In the genomic region with DNA sequence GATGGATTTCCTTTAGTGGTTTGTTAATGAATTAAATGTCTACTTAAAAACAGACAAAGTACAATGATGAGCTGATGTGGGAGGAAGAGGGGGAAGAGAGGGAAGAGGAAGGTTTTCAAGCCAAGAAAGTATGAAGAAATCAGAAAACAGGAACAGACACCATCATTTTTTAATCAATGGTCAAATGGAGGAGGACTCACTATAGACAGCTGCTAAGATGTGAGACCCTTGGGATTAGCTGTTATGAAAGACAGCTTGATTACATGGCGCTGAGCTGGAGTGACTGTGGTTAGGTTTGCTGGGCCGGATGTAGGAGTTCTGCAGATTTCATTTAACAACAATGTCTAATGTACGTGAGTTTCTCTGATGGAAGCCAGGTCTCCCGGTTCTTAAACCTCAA, we compare ENCODE assay signal across 24 mouse cellular contexts. TPM values are rescaled to one million over a fixed set of nuclear protein-coding genes. Genes with fewer than 3 reads are reported as not detected.
A peak's percentile ranks its signal among the peaks of the same experiment; 100 is the strongest.
DNase-seq lines count a peak whose midpoint lies in the region; ATAC-seq and TF ChIP-seq lines count a peak whose summit lies in the region.
"Had no signal": no experiment of that assay in that cellular context is flagged by ENCODE, and none has a peak within 500 bp of the region (broad histone marks: within the 10 kb centered on the region; RNA-seq: fewer than 3 reads in every experiment).

No protein-coding gene starts in this region.

- H3K4me3 ChIP-seq in kidney, postnatal 0 days (replicated peaks; ENCODE audit: low read depth, low read length) = no peak overlapping the region
- no peak overlapping the region for H3K4me3 ChIP-seq in limb, embryonic 10.5 days

- 0 out of 2 replicates have a peak, but pooled peaks cover 3% of the 10 kb centered on the region for H3K36me3 ChIP-seq in kidney, postnatal 0 days (ENCODE audit: insufficient read depth, low read length)
- H3K36me3 ChIP-seq in limb, embryonic 10.5 days = peaks cover 16% of the 10 kb centered on the region

- no peak overlapping the region for H3K4me2 ChIP-seq in kidney, postnatal 0 days (ENCODE audit: low read length)

- H3K4me1 ChIP-seq in kidney, postnatal 0 days (replicated peaks; ENCODE audit: insufficient read depth, low read length) = no peaks in the 10 kb centered on the region
- peaks cover 10% of the 10 kb centered on the region for H3K4me1 ChIP-seq in limb, embryonic 10.5 days

- WGBS in kidney, postnatal 0 days = 72% methylated on average over 4 of the region's 4 CpGs
- 94% methylated on average over 4 of the region's 4 CpGs for WGBS in limb, embryonic 10.5 days

- no peak for ATAC-seq in kidney, postnatal 0 days (replicated peaks; ENCODE audit: low FRiP score, low read depth)
- ATAC-seq in granulocyte monocyte progenitor cell, adult 5-6 weeks (replicated peaks; ENCODE audit: poor library complexity, severe bottlenecking) = peak; percentile 82
- peak; percentile 54 for ATAC-seq in megakaryocyte progenitor cell, adult 5-6 weeks (replicated peaks; ENCODE audit: poor library complexity)
- ATAC-seq in inflammation-experienced regulatory T-cells, adult 6 months = no peak
- ATAC-seq: activated CD4-positive, CD25-positive, alpha-beta regulatory T cell, adult 4 months; CD4-positive, CD25-positive, alpha-beta regulatory T cell, adult 4 months; Patski had no signal

- no peak for TF ChIP-seq CTCF in kidney, postnatal 0 days (IDR thresholded peaks at IDR 0.05; ENCODE audit: low read depth)

- no peak overlapping the region for H3K27ac ChIP-seq in kidney, postnatal 0 days
- no peak overlapping the region for H3K27ac ChIP-seq in limb, embryonic 10.5 days

- no peaks in the 10 kb centered on the region for H3K27me3 ChIP-seq in kidney, postnatal 0 days (ENCODE audit: insufficient read depth, low read length)
- H3K27me3 ChIP-seq in limb, embryonic 10.5 days (ENCODE audit: low read depth, poor library complexity, severe bottlenecking) = no peaks in the 10 kb centered on the region
- H3K27me3 ChIP-seq: CH12.LX, Patski had no signal

- H3K9ac ChIP-seq in kidney, postnatal 0 days (ENCODE audit: low read depth, low read length) = no peak overlapping the region

- no peaks in the 10 kb centered on the region for H3K9me3 ChIP-seq in kidney, postnatal 0 days (replicated peaks; ENCODE audit: low read length)
- no peaks in the 10 kb centered on the region for H3K9me3 ChIP-seq in limb, embryonic 10.5 days (replicated peaks)
- H3K9me3 ChIP-seq: G1E had no signal

- peak; percentile 42 for DNase-seq in kidney, postnatal 0 days (ENCODE audit: low spot score)
- no peak for DNase-seq in kidney, postnatal 25 days
- no peak for DNase-seq in limb, embryonic 10.5 days (ENCODE audit: low spot score)
- DNase-seq: adrenal gland, adult 2 months; adrenal gland, adult 8-10 months; adrenal gland, postnatal 10 days; adrenal gland, postnatal 14 days; adrenal gland, postnatal 25 days; adrenal gland, postnatal 36 days; B cell, adult 2 months; cerebellum, adult 11 months; cerebellum, adult 11-12 months; cerebellum, adult 18-20 months had no signal

RNA-seq across cellular contexts. Expression of a gene that starts 6.8 kb away (rescaled TPM):
- polyA plus RNA-seq in kidney, postnatal 0 days (2015; fragmentation: Nextera tagmentation; extraction: Ambion mirVana) = 0.31 and 0.50 TPM in 2 replicates
- total RNA-seq in granulocyte monocyte progenitor cell, adult 5-6 weeks (2014; fragmentation: Nextera tagmentation) = 0.64 TPM in 1 of 2 replicates, not detected in the other
- total RNA-seq in granulocyte monocyte progenitor cell, adult 5-6 weeks (2017) = 0.04 and 1.0 TPM in 2 replicates
- 0.52 and 0.90 TPM in 2 replicates for total RNA-seq in megakaryocyte progenitor cell, adult 5-6 weeks (2015)
- 0.14 and 0.50 TPM in 2 replicates for total RNA-seq in megakaryocyte progenitor cell, adult 5-6 weeks (2017)
- not detected for polyA plus RNA-seq in inflammation-experienced regulatory T-cells, adult 6 months (2017; shearing (Covaris generic))
- polyA plus RNA-seq in limb, embryonic 10.5 days (2016; fragmentation: Nextera tagmentation; extraction: Ambion mirVana) = 0.41 and 0.48 TPM in 2 replicates
- total RNA-seq: adrenal gland, adult 18-20 months; adrenal gland, postnatal 10 days; adrenal gland, postnatal 14 days; adrenal gland, postnatal 36 days; CH12.LX; MEL had no signal
- polyA plus RNA-seq: activated CD4-positive, CD25-positive, alpha-beta regulatory T cell, adult 4 months; C2C12; CD4-positive, CD25-positive, alpha-beta regulatory T cell, adult 4 months; G1E; Patski had no signal

RNA-seq across cellular contexts. Expression of a gene that starts 34.9 kb away (rescaled TPM):
- polyA plus RNA-seq in kidney, postnatal 0 days (2015; fragmentation: Nextera tagmentation; extraction: Ambion mirVana) = 11.6 and 12.1 TPM in 2 replicates
- total RNA-seq in granulocyte monocyte progenitor cell, adult 5-6 weeks (2014; fragmentation: Nextera tagmentation) = 9.9 and 15.8 TPM in 2 replicates
- total RNA-seq in granulocyte monocyte progenitor cell, adult 5-6 weeks (2017) = 15.3 and 16.9 TPM in 2 replicates
- 12.6 and 13.4 TPM in 2 replicates for total RNA-seq in megakaryocyte progenitor cell, adult 5-6 weeks (2015)
- 10.1 and 14.7 TPM in 2 replicates for total RNA-seq in megakaryocyte progenitor cell, adult 5-6 weeks (2017)
- 10 to 100 TPM in 1 of 3 experiments, 1 to 10 TPM in 2; 5.2 to 11.0 (median 6.3) TPM for polyA plus RNA-seq in inflammation-experienced regulatory T-cells, adult 6 months (2017; shearing (Covaris generic))
- 4.6 and 5.2 TPM in 2 replicates for polyA plus RNA-seq in limb, embryonic 10.5 days (2016; fragmentation: Nextera tagmentation; extraction: Ambion mirVana)

RNA-seq across cellular contexts. Expression of a gene that starts 35.0 kb away (rescaled TPM):
- 9.2 and 9.4 TPM in 2 replicates for polyA plus RNA-seq in kidney, postnatal 0 days (2015; fragmentation: Nextera tagmentation; extraction: Ambion mirVana)
- 29.8 and 33.2 TPM in 2 replicates for total RNA-seq in granulocyte monocyte progenitor cell, adult 5-6 weeks (2014; fragmentation: Nextera tagmentation)
- total RNA-seq in granulocyte monocyte progenitor cell, adult 5-6 weeks (2017) = 37.3 and 42.9 TPM in 2 replicates
- total RNA-seq in megakaryocyte progenitor cell, adult 5-6 weeks (2015) = 26.1 and 33.4 TPM in 2 replicates
- total RNA-seq in megakaryocyte progenitor cell, adult 5-6 weeks (2017) = 37.1 and 42.2 TPM in 2 replicates
- polyA plus RNA-seq in inflammation-experienced regulatory T-cells, adult 6 months (2017; shearing (Covaris generic)) = 10 to 100 TPM; 11.8 to 16.4 (median 15.9) TPM
- polyA plus RNA-seq in limb, embryonic 10.5 days (2016; fragmentation: Nextera tagmentation; extraction: Ambion mirVana) = 15.9 and 18.7 TPM in 2 replicates

RNA-seq across cellular contexts. Expression of a gene that starts 45.0 kb away (rescaled TPM):
- 24.6 and 24.8 TPM in 2 replicates for polyA plus RNA-seq in kidney, postnatal 0 days (2015; fragmentation: Nextera tagmentation; extraction: Ambion mirVana)
- 5.7 and 13.8 TPM in 2 replicates for total RNA-seq in granulocyte monocyte progenitor cell, adult 5-6 weeks (2014; fragmentation: Nextera tagmentation)
- total RNA-seq in granulocyte monocyte progenitor cell, adult 5-6 weeks (2017) = 6.2 and 6.7 TPM in 2 replicates
- total RNA-seq in megakaryocyte progenitor cell, adult 5-6 weeks (2015) = 14.9 and 27.3 TPM in 2 replicates
- total RNA-seq in megakaryocyte progenitor cell, adult 5-6 weeks (2017) = 11.3 and 14.8 TPM in 2 replicates
- polyA plus RNA-seq in inflammation-experienced regulatory T-cells, adult 6 months (2017; shearing (Covaris generic)) = 10 to 100 TPM; 34.8 to 43.8 (median 35.7) TPM
- 24.5 and 25.7 TPM in 2 replicates for polyA plus RNA-seq in limb, embryonic 10.5 days (2016; fragmentation: Nextera tagmentation; extraction: Ambion mirVana)

Comparison
In these comparisons a context has a peak if more than half of its experiments do, and no peak if none do; other contexts are left out.
1. ATAC-seq: peak in granulocyte monocyte progenitor cell, adult 5-6 weeks (single experiment) and megakaryocyte progenitor cell, adult 5-6 weeks (single experiment); none in kidney, postnatal 0 days (single experiment) and inflammation-experienced regulatory T-cells, adult 6 months (single experiment).